ENCODE assay signal across 8 mouse cellular contexts in the genomic region with DNA sequence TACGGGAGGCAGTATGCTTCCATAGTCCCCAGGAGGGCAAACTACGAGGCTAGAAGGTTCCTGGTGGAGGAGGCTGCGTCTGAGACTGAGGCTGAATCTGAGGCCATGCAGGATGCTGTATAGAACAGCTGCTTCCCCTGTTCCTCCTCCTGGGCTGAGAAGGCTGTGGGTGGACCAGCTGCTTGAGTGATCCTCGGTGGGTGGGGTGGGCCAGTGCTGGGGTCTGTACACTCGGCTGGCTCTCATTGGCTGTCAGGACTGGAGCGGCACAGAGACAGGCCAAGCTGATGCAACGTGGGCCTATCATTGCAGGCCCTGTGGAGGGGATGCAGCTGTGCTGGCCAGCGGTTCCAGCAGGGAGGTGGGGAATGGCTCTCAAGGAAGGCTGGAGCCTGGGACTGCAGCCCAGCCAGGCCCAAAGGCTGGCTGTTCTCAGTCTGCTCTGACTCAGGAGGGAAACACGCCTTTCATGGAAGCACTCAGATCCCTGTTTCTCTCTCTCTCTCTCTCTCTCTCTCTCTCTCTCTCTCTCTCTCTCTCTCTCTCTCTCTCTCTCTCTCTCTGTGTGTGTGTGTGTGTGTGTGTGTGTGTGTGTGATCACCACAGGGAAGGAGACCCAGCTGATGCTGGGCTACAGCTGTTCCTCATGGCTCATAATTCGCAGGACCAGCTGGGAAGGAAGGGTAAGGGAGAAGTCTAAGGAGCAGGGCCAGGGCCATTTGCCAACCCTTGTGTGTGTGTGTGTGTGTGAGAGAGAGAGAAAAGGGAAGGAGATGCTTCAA. TPM values are rescaled to one million over a fixed set of nuclear protein-coding genes. Genes with fewer than 3 reads are reported as not detected.
DNase-seq lines count a peak whose midpoint lies in the region; ATAC-seq and TF ChIP-seq lines count a peak whose summit lies in the region.

No protein-coding gene starts in this region.

- no peaks in the 10 kb centered on the region for H3K36me3 ChIP-seq in ES-E14 (ENCODE audit: control insufficient read depth, insufficient read depth, low read length, poor library complexity, severe bottlenecking)
- no peaks in the 10 kb centered on the region for H3K36me3 ChIP-seq in hindbrain, embryonic 16.5 days (ENCODE audit: control insufficient read depth, insufficient read depth, low read length)

- peaks cover 8 to 30% of the 10 kb centered on the region in 2 experiments for H3K4me1 ChIP-seq in ES-E14 (ENCODE audit: control insufficient read depth in 2 of 2, insufficient read depth in 2 of 2, low read length in 2 of 2, poor library complexity in 1 of 2)
- peaks cover 41% of the 10 kb centered on the region for H3K4me1 ChIP-seq in hindbrain, embryonic 16.5 days (ENCODE audit: control insufficient read depth, insufficient read depth, low read depth, low read length)

- intact Hi-C loops in gastrocnemius, postnatal 14 days (cut with DNase I; ENCODE audit: low total_unique reads) = no loop called here
- intact Hi-C loops in left cerebral cortex, adult 2 months (cut with DNase I) = no loop called here

- H3K4me2 ChIP-seq in hindbrain, embryonic 16.5 days (ENCODE audit: low read length) = no peak overlapping the region; the same call in 1 of the 2 replicates

- in situ Hi-C loops in ES-E14 (cut with MboI; ENCODE audit: low sequenced_read_pairs in 2 of 2, unreplicated experiment in 2 of 2) = no loop called here

- H3K27ac ChIP-seq in ES-E14 (ENCODE audit: insufficient read depth, low read depth, low read length, poor library complexity, severe bottlenecking) = peak overlapping the region; percentile 48; the same call in 1 of the 2 replicates
- H3K27ac ChIP-seq in hindbrain, embryonic 16.5 days (ENCODE audit: low read depth, low read length) = peak overlapping the region; percentile 89
- peak overlapping the region; percentile 62 for H3K27ac ChIP-seq in left cerebral cortex, adult 2 months

- peak; percentile 57 for DNase-seq in ES-E14 (ENCODE audit: low read depth, low spot score)
- peak; percentile 96 for DNase-seq in embryo, embryonic 10 days (ENCODE audit: low spot score)
- peak; percentile 93 for DNase-seq in gastrocnemius, postnatal 14 days
- peak; percentile 56 to 69 for DNase-seq in left cerebral cortex, adult 2 months (ENCODE audit: extremely low spot score in 1 of 2, low spot score in 2 of 2)
- peak; percentile 73 for DNase-seq in lung, postnatal 14 days
- peak; percentile 83 to 92 for DNase-seq in right cerebral cortex, postnatal 10 days (ENCODE audit: low spot score in 2 of 2)
- no peak for DNase-seq in c-Kit-positive CD71-positive TER-119-positive erythroid progenitor cells, embryonic 14.5 days (ENCODE audit: low spot score)

- H3K9ac ChIP-seq in ES-E14 (ENCODE audit: insufficient read depth, low read depth, low read length, poor library complexity, severe bottlenecking) = 0 out of 2 replicates have a peak overlapping the region, but pooled peaks have one; percentile 26
- peak overlapping the region; percentile 39 for H3K9ac ChIP-seq in hindbrain, embryonic 16.5 days (ENCODE audit: low read depth, low read length)

- H3K9me3 ChIP-seq in ES-E14 (ENCODE audit: control insufficient read depth, insufficient read depth, low read depth, low read length) = no peaks in the 10 kb centered on the region
- no peaks in the 10 kb centered on the region for H3K9me3 ChIP-seq in hindbrain, embryonic 16.5 days (ENCODE audit: control insufficient read depth, low read length)

- ATAC-seq in hindbrain, embryonic 16.5 days = peak; percentile 97

- H3K4me3 ChIP-seq in ES-E14 (ENCODE audit: insufficient read depth in 1 of 2, low read depth in 1 of 2, low read length in 2 of 2, poor library complexity in 1 of 2, severe bottlenecking in 1 of 2) = no peak overlapping the region
- H3K4me3 ChIP-seq in hindbrain, embryonic 16.5 days (ENCODE audit: low read length) = no peak overlapping the region
- H3K4me3 ChIP-seq in left cerebral cortex, adult 2 months = no peak overlapping the region

- TF ChIP-seq CTCF in left cerebral cortex, adult 2 months (IDR thresholded peaks at IDR 0.05) = no peak

- H3K27me3 ChIP-seq in hindbrain, embryonic 16.5 days (replicated peaks; ENCODE audit: control insufficient read depth, insufficient read depth, low read length) = no peaks in the 10 kb centered on the region

- 6% methylated on average over 10 of the region's 10 CpGs for WGBS in hindbrain, embryonic 16.5 days

TF ChIP-seq in ES-E14, 5 proteins besides CTCF, POLR2A, EP300 and RAD21:
- no peak for TF ChIP-seq ZC3H11A (IDR thresholded peaks at IDR 0.05; ENCODE audit: borderline replicate concordance, low read depth, low read length)
- no peak for TF ChIP-seq ZNF384 (IDR thresholded peaks at IDR 0.05; ENCODE audit: low read depth, low read length)
- TF ChIP-seq CHD2 (IDR thresholded peaks at IDR 0.05; ENCODE audit: low read depth, low read length) = no peak
- no peak for TF ChIP-seq HCFC1 (IDR thresholded peaks at IDR 0.05; ENCODE audit: borderline replicate concordance, insufficient read depth, low read length)

RNA-seq across cellular contexts. Expression of a gene that starts 7.2 kb away (rescaled TPM):
- total RNA-seq in ES-E14 (2012; rRNA removed) = 337 and 500 TPM in 2 replicates
- 100 to 1,000 TPM; 190 to 248 TPM for total RNA-seq in gastrocnemius, postnatal 14 days (2021)
- polyA plus RNA-seq in hindbrain, embryonic 16.5 days (2015; fragmentation: Nextera tagmentation; extraction: Ambion mirVana) = 261 and 355 TPM in 2 replicates
- total RNA-seq in left cerebral cortex, adult 2 months (2021) = 10 to 100 TPM; 22.2 TPM

RNA-seq across cellular contexts. Expression of a gene that starts 21.0 kb away (rescaled TPM):
- total RNA-seq in ES-E14 (2012; rRNA removed) = 8.3 and 10.2 TPM in 2 replicates
- total RNA-seq in gastrocnemius, postnatal 14 days (2021) = 1 to 10 TPM; 7.4 to 8.5 TPM
- 36.9 and 43.8 TPM in 2 replicates for polyA plus RNA-seq in hindbrain, embryonic 16.5 days (2015; fragmentation: Nextera tagmentation; extraction: Ambion mirVana)
- total RNA-seq in left cerebral cortex, adult 2 months (2021) = 10 to 100 TPM; 40.8 to 42.4 TPM

Comparison
In these comparisons a context has a peak if more than half of its experiments do, and no peak if none do; other contexts are left out.
1. RNA of a gene that starts 7.2 kb away (total RNA-seq): 337 to 500 TPM in ES-E14 and 190 to 248 TPM in gastrocnemius, postnatal 14 days; 22.2 TPM in left cerebral cortex, adult 2 months; every median in the first group is over 4 times any median in the second.
2. Peak in every context shown above with its lines, with median percentiles within 50 percentile points of each other: H3K27ac ChIP-seq.